Mouse (Mus musculus) MEL (cell line): Measurements from ENCODE around the gene Gorasp1. TPM values are rescaled to one million over a fixed set of nuclear protein-coding genes. Genes with fewer than 3 reads are reported as not detected.

Source experiments
- DNase-seq: peaks from one replicate; pipeline ENCODE4 v3.0.0; 2011; ENCODE audit warnings: low read depth, low spot score
- H3K27ac ChIP-seq: 2 replicates; pipeline ENCODE4 v1.5.1; 2012; ENCODE audit warnings: low read depth, mild to moderate bottlenecking, control low read depth, low read length, moderate library complexity; ENCODE audit not compliant: control insufficient read depth
- H3K27me3 ChIP-seq, 2 experiments: fragments of 150-350 bp in 1 of 2; sonication (generic) in 1 of 2; 2 replicates each; pipeline ENCODE4 v1.6.1; 2012; ENCODE audit warnings: low read length in 2 of 2, mild to moderate bottlenecking in 2 of 2, improper control_type of control experiment in 1 of 2, moderate library complexity in 1 of 2; ENCODE audit not compliant: insufficient read depth in 2 of 2, control insufficient read depth in 1 of 2
- H3K36me3 ChIP-seq, 2 experiments: 2 replicates each; pipeline ENCODE4 v1.6.1; 2012 to 2014; ENCODE audit warnings: low read length in 2 of 2, improper control_type of control experiment in 1 of 2, inconsistent platforms in 1 of 2, mild to moderate bottlenecking in 1 of 2; ENCODE audit not compliant: insufficient read depth in 2 of 2, control insufficient read depth in 1 of 2
- H3K4me1 ChIP-seq, 2 experiments: fragments of 150-350 bp in 1 of 2; sonication (generic) in 1 of 2; 2 replicates each; pipeline ENCODE4 v1.6.1; 2012; ENCODE audit warnings: low read length in 2 of 2, improper control_type of control experiment in 1 of 2, mild to moderate bottlenecking in 1 of 2; ENCODE audit not compliant: insufficient read depth in 2 of 2, control insufficient read depth in 1 of 2
- H3K4me3 ChIP-seq, 2 experiments: fragments of 150-350 bp in 1 of 2; sonication (generic) in 1 of 2; 2 replicates each; pipeline ENCODE4 v1.5.1; 2012; ENCODE audit warnings: low read depth in 2 of 2, low read length in 2 of 2, mild to moderate bottlenecking in 2 of 2, moderate library complexity in 2 of 2, control low read depth in 1 of 2, improper control_type of control experiment in 1 of 2; ENCODE audit not compliant: control insufficient read depth in 1 of 2, insufficient read depth in 1 of 2
- H3K79me2 ChIP-seq: 2 replicates; pipeline ENCODE4 v1.6.1; 2012; ENCODE audit warnings: mild to moderate bottlenecking, low read length, moderate library complexity; ENCODE audit not compliant: control insufficient read depth, poor library complexity, insufficient read depth
- H3K9ac ChIP-seq: 2 replicates; pipeline ENCODE4 v1.6.1; 2012; ENCODE audit warnings: low read depth, mild to moderate bottlenecking, control low read depth, low read length, moderate library complexity; ENCODE audit not compliant: control insufficient read depth, poor library complexity, severe bottlenecking
- H3K9me3 ChIP-seq: fragments of 150-350 bp; sonication (generic); replicated peaks from 2 replicates; pipeline ENCODE4 v1.6.1; 2012; ENCODE audit warnings: mild to moderate bottlenecking, low read length, improper control_type of control experiment, moderate library complexity; ENCODE audit not compliant: insufficient read depth
- BHLHE40 ChIP-seq: IDR thresholded peaks from 2 replicates; pipeline ENCODE4 v1.6.1; 2012; ENCODE audit warnings: low read depth, mild to moderate bottlenecking, inconsistent platforms, low read length, improper control_type of control experiment, borderline replicate concordance
- CHD2 ChIP-seq: IDR thresholded peaks from 2 replicates; pipeline ENCODE4 v1.6.1; 2011; ENCODE audit warnings: low read length, improper control_type of control experiment
- CTCF ChIP-seq, 3 experiments: IDR thresholded peaks in 2 of 3; conservative IDR thresholded peaks in 1 of 3; 2 replicates each; pipeline ENCODE4 v1.5.1; 2011 to 2012; ENCODE audit warnings: low read length in 3 of 3, low read depth in 2 of 3, mild to moderate bottlenecking in 2 of 3, improper control_type of control experiment in 1 of 3, inconsistent platforms in 1 of 3, mixed read lengths in 1 of 3, moderate library complexity in 1 of 3; ENCODE audit not compliant: control insufficient read depth in 1 of 3, insufficient read depth in 1 of 3, poor library complexity in 1 of 3, severe bottlenecking in 1 of 3
- ELF1 ChIP-seq: IDR thresholded peaks from 2 replicates; pipeline ENCODE4 v1.6.1; 2014; ENCODE audit warnings: low read depth, mild to moderate bottlenecking, inconsistent platforms, low read length, improper control_type of control experiment, moderate library complexity
- EP300 ChIP-seq, 2 experiments: IDR thresholded peaks; 2 replicates each; pipeline ENCODE4 v1.6.1; 2011; ENCODE audit warnings: improper control_type of control experiment in 2 of 2, low read length in 2 of 2, low read depth in 1 of 2, mild to moderate bottlenecking in 1 of 2
- ETS1 ChIP-seq: IDR thresholded peaks from 2 replicates; pipeline ENCODE4 v1.6.1; 2012; ENCODE audit warnings: low read depth, mild to moderate bottlenecking, inconsistent platforms, low read length, improper control_type of control experiment, moderate library complexity
- GABPA ChIP-seq: IDR thresholded peaks from 2 replicates; pipeline ENCODE4 v1.6.1; 2012; ENCODE audit warnings: low read depth, mild to moderate bottlenecking, inconsistent platforms, low read length, improper control_type of control experiment, moderate library complexity
- GATA1 ChIP-seq: IDR thresholded peaks from 2 replicates; pipeline ENCODE4 v1.6.1; 2011; ENCODE audit warnings: low read depth, low read length, improper control_type of control experiment
- MAZ ChIP-seq: IDR thresholded peaks from 2 replicates; pipeline ENCODE4 v1.6.1; 2012; ENCODE audit warnings: low read depth, mild to moderate bottlenecking, inconsistent platforms, low read length, improper control_type of control experiment
- MXI1 ChIP-seq: IDR thresholded peaks from 2 replicates; pipeline ENCODE4 v1.6.1; 2011; ENCODE audit warnings: mild to moderate bottlenecking, low read depth, low read length, improper control_type of control experiment
- NELFE ChIP-seq: IDR thresholded peaks from 2 replicates; pipeline ENCODE4 v1.6.1; 2011; ENCODE audit warnings: low read depth, low read length, improper control_type of control experiment
- POLR2A ChIP-seq, 2 experiments: IDR thresholded peaks; 2 replicates each; pipeline ENCODE4 v1.6.1; 2011 to 2012; ENCODE audit warnings: low read length in 2 of 2, mild to moderate bottlenecking in 2 of 2, control low read depth in 1 of 2, improper control_type of control experiment in 1 of 2, low read depth in 1 of 2, moderate library complexity in 1 of 2; ENCODE audit not compliant: control insufficient read depth in 1 of 2, insufficient read depth in 1 of 2, poor library complexity in 1 of 2
- SIN3A ChIP-seq: IDR thresholded peaks from 2 replicates; pipeline ENCODE4 v1.6.1; 2012; ENCODE audit warnings: low read length, improper control_type of control experiment, inconsistent platforms
- SMC3 ChIP-seq: IDR thresholded peaks from 2 replicates; pipeline ENCODE4 v1.6.1; 2011; ENCODE audit warnings: low read depth, low read length, improper control_type of control experiment
- USF2 ChIP-seq, 2 experiments: IDR thresholded peaks; 2 replicates each; pipeline ENCODE4 v1.6.1; 2011 to 2012; ENCODE audit warnings: improper control_type of control experiment in 2 of 2, low read length in 2 of 2, borderline replicate concordance in 1 of 2, inconsistent platforms in 1 of 2, low read depth in 1 of 2, mild to moderate bottlenecking in 1 of 2; ENCODE audit not compliant: insufficient read depth in 1 of 2
- ZNF384 ChIP-seq: IDR thresholded peaks from 2 replicates; pipeline ENCODE4 v1.6.1; 2012; ENCODE audit warnings: low read depth, mild to moderate bottlenecking, inconsistent platforms, low read length, improper control_type of control experiment
- polyA plus RNA-seq, 2 experiments: library from polyadenylated mRNA; stranded (reverse) in 1 of 2; unstranded in 1 of 2; fragments of >175 nt in 1 of 2; fragments of >200 nt in 1 of 2; gene quantifications; 2 replicates each; pipeline versions ENCODE4 v1.2.1 to v1.2.4; 2012; ENCODE audit warnings: low replicate concordance in 2 of 2, low read depth in 1 of 2; ENCODE audit not compliant: insufficient read length in 2 of 2, insufficient read depth in 1 of 2, missing spikeins in 1 of 2
- total RNA-seq: library from RNA; depleted of rRNA; stranded (reverse); fragments of 300-350 nt; gene quantifications from 2 replicates; pipeline ENCODE4 v1.2.3, GENCODE M21; 2012

Gorasp1 gene
- total and polyA plus RNA-seq, 3 experiments = 18.3 to 21.9 TPM; not detected in 1

DNA sequence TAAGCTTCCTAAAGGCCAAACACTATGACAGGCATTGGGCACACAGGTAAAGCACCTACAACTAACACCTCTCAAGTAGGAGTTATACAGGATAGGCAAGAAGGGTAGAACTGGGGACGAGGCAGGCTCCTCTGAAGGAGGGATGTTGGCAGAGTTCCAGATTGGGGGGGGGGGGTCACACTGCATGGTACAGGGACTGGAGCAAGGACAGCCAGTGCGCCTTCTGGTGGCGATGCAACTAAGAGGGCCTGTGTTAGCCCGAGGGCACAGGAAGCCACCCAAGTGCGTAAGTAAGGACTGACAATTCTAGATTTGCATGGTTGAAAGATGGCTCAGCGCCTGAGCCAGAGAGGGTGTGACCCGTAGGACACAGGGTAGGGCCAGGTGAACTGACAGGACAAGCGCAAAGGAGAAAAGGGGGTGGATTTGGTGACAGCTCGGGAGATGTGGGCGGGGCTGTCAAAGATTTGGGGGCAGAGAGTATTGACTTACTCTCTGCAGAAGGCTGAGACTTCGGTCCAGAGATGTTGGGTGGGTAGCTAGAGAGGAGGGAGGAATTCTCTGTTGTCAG is 45.0 kb upstream of the Gorasp1 start:
- no peaks in the 10 kb centered on the region for H3K9me3 ChIP-seq
- peaks cover 0 to 7% of the 10 kb centered on the region in 2 experiments; a peak in 2 of 4 replicates for H3K36me3 ChIP-seq
- peaks cover 7% of the 10 kb centered on the region for H3K79me2 ChIP-seq
- H3K27me3 ChIP-seq = no peaks in the 10 kb centered on the region
- peaks cover 4 to 17% of the 10 kb centered on the region in 2 experiments; a peak in 3 of 4 replicates for H3K4me1 ChIP-seq
- peak; percentile 85 for DNase-seq
- peak overlapping the region; percentile 87 for H3K27ac ChIP-seq
- TF ChIP-seq CTCF (IDR thresholded peaks at IDR 0.05 in 2 of 3, conservative IDR thresholded peaks at IDR 0.05 in 1 of 3; ENCODE audit: control insufficient read depth in 1 of 3, insufficient read depth in 1 of 3, low read depth in 2 of 3, low read length in 3 of 3, poor library complexity in 1 of 3, severe bottlenecking in 1 of 3) (peak in 2 of 3 experiments; percentile 52 to 66; a peak in 4 of 6 replicates), USF2 (IDR thresholded peaks at IDR 0.05; ENCODE audit: borderline replicate concordance in 1 of 2, insufficient read depth in 1 of 2, low read depth in 1 of 2, low read length in 2 of 2) (no peak), MAZ (peak; percentile 75; the same call in 1 of the 2 replicates), NELFE (peak; percentile 33), MXI1 (peak; percentile 68), GATA1 (no peak), ETS1 (no peak; the same call in 1 of the 2 replicates), SMC3 (peak; percentile 31), SIN3A (peak; percentile 59)
- peak overlapping the region; percentile 87 for H3K9ac ChIP-seq
- peak overlapping the region; percentile 80 to 81 for H3K4me3 ChIP-seq

DNA sequence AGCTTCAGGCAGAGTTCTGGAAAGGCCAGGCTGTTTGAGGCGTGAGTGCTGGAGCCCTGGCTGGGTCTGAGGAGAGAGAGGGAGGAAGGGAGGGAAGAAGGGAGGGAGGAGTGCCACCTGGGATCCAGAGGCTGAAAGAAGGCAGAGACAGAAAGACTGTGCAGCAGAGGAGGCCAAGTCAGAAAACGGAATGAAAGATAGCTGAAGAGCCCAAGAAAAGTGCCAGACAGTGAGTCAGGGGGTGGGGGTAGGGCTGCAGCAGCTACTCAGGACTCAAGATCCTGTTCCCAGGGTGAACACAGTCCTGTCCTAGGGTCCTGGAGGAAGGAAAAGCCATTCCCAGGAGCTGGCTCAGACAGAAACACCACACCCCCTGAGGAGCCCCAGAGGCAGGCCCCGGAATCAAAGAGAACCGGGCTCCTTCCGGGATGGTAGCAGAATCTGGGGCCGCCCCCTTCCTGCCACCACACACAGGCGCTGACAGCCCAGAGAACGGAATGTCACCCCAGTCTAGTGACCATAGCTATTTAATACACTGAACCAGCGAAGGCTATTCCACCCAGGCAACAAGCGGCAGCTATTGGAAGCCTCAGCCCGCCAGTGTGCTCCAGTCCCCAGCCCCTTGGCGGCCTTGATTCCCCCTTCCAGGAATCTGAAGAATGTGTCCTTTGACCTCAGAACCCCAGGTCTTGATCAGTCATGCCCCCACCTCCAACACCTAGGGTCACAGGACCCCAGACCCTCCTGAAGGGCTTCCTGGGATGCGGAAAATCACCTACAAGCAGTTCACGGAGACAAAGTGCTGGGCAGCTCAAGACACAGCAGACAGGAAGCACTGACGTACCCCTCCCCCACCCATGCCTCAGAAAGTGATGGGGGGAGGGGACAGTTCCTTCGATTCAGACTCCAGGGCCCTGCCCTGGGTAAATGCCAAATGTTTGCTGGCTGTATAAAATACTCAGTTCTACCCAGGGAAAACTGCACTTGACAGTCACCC is 44.1 kb upstream of the Gorasp1 start:
- peak overlapping the region; percentile 74 for H3K9ac ChIP-seq
- TF ChIP-seq ZNF384 (no peak), EP300 (IDR thresholded peaks at IDR 0.05; ENCODE audit: low read depth in 1 of 2, low read length in 2 of 2) (no peak), CHD2 (peak; percentile 91), ETS1 (peak; percentile 47), ELF1 (peak; percentile 83), BHLHE40 (peak; percentile 39; the same call in 1 of the 2 replicates), SIN3A (peak; percentile 7; the same call in 1 of the 2 replicates), GABPA (no peak), POLR2A (IDR thresholded peaks at IDR 0.05; ENCODE audit: control insufficient read depth in 1 of 2, insufficient read depth in 1 of 2, low read depth in 1 of 2, low read length in 2 of 2, poor library complexity in 1 of 2) (peak in 1 of 2 experiments; percentile 58; a peak in 1 of 4 replicates), MXI1 (peak; percentile 10; the same call in 1 of the 2 replicates), NELFE (peak; percentile 49; the same call in 1 of the 2 replicates)
- TF ChIP-seq, all 39 proteins: peak for 8
- no peaks in the 10 kb centered on the region for H3K9me3 ChIP-seq
- peak overlapping the region; percentile 87 for H3K27ac ChIP-seq
- H3K4me1 ChIP-seq = peaks cover 8 to 25% of the 10 kb centered on the region in 2 experiments; a peak in 3 of 4 replicates
- peaks cover 0 to 14% of the 10 kb centered on the region in 2 experiments; a peak in 2 of 4 replicates for H3K36me3 ChIP-seq
- peak overlapping the region; percentile 80 to 81 for H3K4me3 ChIP-seq
- peak; percentile 80 for DNase-seq
- peaks cover 7% of the 10 kb centered on the region for H3K79me2 ChIP-seq
- H3K27me3 ChIP-seq = no peaks in the 10 kb centered on the region
